Mouse (Mus musculus) lung, embryonic 16.5 days (tissue): ENCODE measurements around the gene Muc3a. TPM values are rescaled to one million over a fixed set of nuclear protein-coding genes. Genes with fewer than 3 reads are reported as not detected.

Experiments
- ATAC-seq: fragments of 200-750 bp; cut with Nextera tagmentation; 2 replicates; pipeline ENCODE4 v1.8.0; 2017; ENCODE audit warnings: low read depth, mild to moderate bottlenecking, moderate library complexity
- H3K27ac ChIP-seq: fragments of 300-500 bp; sonication (generic); 2 replicates; pipeline ENCODE4 v1.5.1; 2014; ENCODE audit warnings: mild to moderate bottlenecking, control low read depth, low read length
- H3K27me3 ChIP-seq: fragments of 300-500 bp; sonication (generic); 2 replicates; pipeline ENCODE4 v1.6.1; 2014; ENCODE audit warnings: low read depth, low read length, mixed read lengths; ENCODE audit not compliant: control insufficient read depth, insufficient read depth
- H3K36me3 ChIP-seq: fragments of 300-500 bp; sonication (generic); 2 replicates; pipeline ENCODE4 v1.6.1; 2014; ENCODE audit warnings: low read length; ENCODE audit not compliant: control insufficient read depth, insufficient read depth
- H3K4me1 ChIP-seq: fragments of 300-500 bp; sonication (generic); replicated peaks from 2 replicates; pipeline ENCODE4 v1.6.1; 2014; ENCODE audit warnings: low read length, mixed read lengths; ENCODE audit not compliant: control insufficient read depth, insufficient read depth
- H3K4me2 ChIP-seq: fragments of 300-500 bp; sonication (generic); 2 replicates; pipeline ENCODE4 v1.6.1; 2014; ENCODE audit warnings: low read depth, low read length, control low read depth
- H3K4me3 ChIP-seq: fragments of 300-500 bp; sonication (generic); 2 replicates; pipeline ENCODE4 v1.5.1; 2014; ENCODE audit warnings: mild to moderate bottlenecking, low read length, control low read depth
- H3K9ac ChIP-seq: fragments of 300-500 bp; sonication (generic); 2 replicates; pipeline ENCODE4 v1.6.1; 2014; ENCODE audit warnings: low read length, control low read depth
- H3K9me3 ChIP-seq: fragments of 300-500 bp; sonication (generic); 2 replicates; pipeline ENCODE4 v1.6.1; 2016; ENCODE audit warnings: low read length; ENCODE audit not compliant: control insufficient read depth
- WGBS: fragments of 180-500 bp; shearing (Covaris S2); extraction: QIAGEN DNeasy Blood & Tissue Kit; methylation state at CpG from one replicate; pipeline ENCODE4 v1.1.7; 2014; 5-methylcytosine and 5-hydroxymethylcytosine counted together
- polyA plus RNA-seq: library from polyadenylated mRNA; unstranded; fragments of >200 nt; fragmentation: Nextera tagmentation; extraction: Ambion mirVana; gene quantifications from 2 replicates; pipeline ENCODE4 v1.2.1, GENCODE M21; 2015

Gene Muc3a
- 0.11 TPM in 1 of 2 replicates, not detected in the other for polyA plus RNA-seq

- ATAC-seq: no peak
- Histone ChIP-seq H3K36me3 (no peaks in the 10 kb centered on the region), H3K27me3 (no peaks in the 10 kb centered on the region), H3K4me1 (no peaks in the 10 kb centered on the region), H3K4me3 (no peak within 1 kb of the TSS), H3K9me3 (no peaks in the 10 kb centered on the region), H3K27ac (no peak within 1 kb of the TSS), H3K4me2 (no peak within 1 kb of the TSS), H3K9ac (no peak within 1 kb of the TSS)
- 44% methylated on average over 2 of the region's 2 CpGs for WGBS
These were observed at the start of gene Muc3a for GRCm38 (mm10) chr5:137212289-137212688. TSS of gene Muc3a (minus strand) at chr5:137212389.

- 14% methylated on average over 17 of the region's 17 CpGs for WGBS
- Histone ChIP-seq H3K36me3 (no peaks in the 10 kb centered on the region), H3K4me1 (no peaks in the 10 kb centered on the region), H3K27ac (no peak overlapping the region), H3K27me3 (no peaks in the 10 kb centered on the region), H3K4me3 (no peak overlapping the region), H3K9me3 (no peaks in the 10 kb centered on the region), H3K4me2 (no peak overlapping the region), H3K9ac (no peak overlapping the region)
- no peak for ATAC-seq
These were observed 917 bp downstream of the Muc3a start for GRCm38 (mm10) chr5:137211114-137211829.

GRCm38 (mm10) chr5:137210689-137211088, 1.5 kb downstream of the Muc3a start:
- no peak overlapping the region for H3K4me3 ChIP-seq
- no peak for ATAC-seq
- no peaks in the 10 kb centered on the region for H3K4me1 ChIP-seq
- H3K27me3 ChIP-seq: no peaks in the 10 kb centered on the region
- no peaks in the 10 kb centered on the region for H3K36me3 ChIP-seq
- no peak overlapping the region for H3K27ac ChIP-seq
- WGBS: 55% methylated on average over 8 of the region's 8 CpGs
- H3K9me3 ChIP-seq: no peaks in the 10 kb centered on the region
- no peak overlapping the region for H3K9ac ChIP-seq
- H3K4me2 ChIP-seq: no peak overlapping the region

DNA sequence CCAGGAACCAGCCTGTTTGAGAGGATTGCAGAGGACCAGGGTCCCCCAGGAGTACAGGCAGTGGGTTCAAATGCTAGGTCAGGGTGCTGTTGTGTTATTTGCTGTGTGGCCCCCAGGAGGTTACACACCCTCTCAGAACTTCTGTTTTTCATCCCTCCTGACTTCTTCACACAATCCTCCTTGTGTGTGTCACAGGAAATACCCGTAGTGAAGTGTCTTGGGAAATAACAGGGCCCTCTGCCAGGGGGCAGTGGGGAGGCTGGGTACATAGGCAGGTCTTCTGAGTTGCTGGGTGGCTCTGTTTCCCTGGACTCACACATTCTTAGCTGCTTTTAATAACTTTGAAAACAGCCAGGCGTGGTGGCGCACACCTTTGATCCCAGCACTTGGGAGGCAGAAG, 6.9 kb downstream of the Muc3a start:
- 69% methylated on average over 3 of the region's 3 CpGs for WGBS
- no peaks in the 10 kb centered on the region for H3K9me3 ChIP-seq
- ATAC-seq: no peak
- no peaks in the 10 kb centered on the region for H3K36me3 ChIP-seq
- no peaks in the 10 kb centered on the region for H3K27me3 ChIP-seq
- no peak overlapping the region for H3K4me3 ChIP-seq
- no peak overlapping the region for H3K27ac ChIP-seq
- no peak overlapping the region for H3K4me2 ChIP-seq
- H3K4me1 ChIP-seq: no peaks in the 10 kb centered on the region
- H3K9ac ChIP-seq: no peak overlapping the region

GRCm38 (mm10) chr5:137194488-137195120, 17.6 kb downstream of the Muc3a start:
- Histone ChIP-seq H3K9ac (no peak overlapping the region), H3K4me3 (no peak overlapping the region), H3K27ac (no peak overlapping the region), H3K9me3 (no peaks in the 10 kb centered on the region), H3K4me2 (no peak overlapping the region), H3K27me3 (0 out of 2 replicates have a peak, but pooled peaks cover under 1% of the 10 kb centered on the region), H3K36me3 (no peaks in the 10 kb centered on the region), H3K4me1 (no peaks in the 10 kb centered on the region)
- no peak for ATAC-seq
- 44% methylated on average over 8 of the region's 8 CpGs for WGBS

DNA sequence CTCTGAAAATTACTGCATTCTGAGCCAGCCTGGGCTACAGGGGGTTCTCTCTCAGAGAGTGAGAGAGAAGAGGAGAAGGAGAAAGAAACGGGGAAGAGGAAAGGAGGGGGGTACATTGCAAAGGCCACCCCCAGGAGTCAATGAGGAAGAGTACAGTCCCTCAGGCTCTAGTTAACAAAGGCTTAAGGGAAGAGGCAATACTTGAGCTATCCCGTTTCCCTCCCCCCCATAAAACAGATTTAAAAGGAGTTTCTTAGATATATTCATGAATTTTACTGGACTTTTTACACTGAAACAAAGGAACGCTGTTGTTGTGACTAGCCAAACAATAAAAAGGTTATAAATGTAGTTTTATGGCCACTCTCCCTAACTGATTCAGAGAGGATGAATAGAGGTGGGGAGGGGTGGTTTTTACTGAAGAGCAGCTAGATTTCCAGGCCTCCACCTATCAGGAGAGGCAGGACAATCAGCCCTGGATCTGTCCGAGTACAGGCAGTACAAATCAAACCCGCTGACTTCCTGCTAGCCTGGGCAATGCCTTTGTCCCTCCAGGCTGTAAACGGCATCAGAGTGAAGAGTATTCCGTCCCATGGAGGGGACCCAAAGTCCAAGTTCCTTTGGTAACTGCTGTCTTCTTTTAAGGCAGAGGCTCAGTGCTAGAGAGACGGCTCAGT, 18.8 kb downstream of the Muc3a start:
- no peak overlapping the region for H3K4me2 ChIP-seq
- no peak for ATAC-seq
- H3K27me3 ChIP-seq: 0 out of 2 replicates have a peak, but pooled peaks cover 3% of the 10 kb centered on the region
- H3K4me3 ChIP-seq: no peak overlapping the region
- H3K4me1 ChIP-seq: no peaks in the 10 kb centered on the region
- H3K9ac ChIP-seq: no peak overlapping the region
- no peak overlapping the region for H3K27ac ChIP-seq
- no peaks in the 10 kb centered on the region for H3K9me3 ChIP-seq
- no peaks in the 10 kb centered on the region for H3K36me3 ChIP-seq
- WGBS: 65% methylated on average over 8 of the region's 8 CpGs

DNA sequence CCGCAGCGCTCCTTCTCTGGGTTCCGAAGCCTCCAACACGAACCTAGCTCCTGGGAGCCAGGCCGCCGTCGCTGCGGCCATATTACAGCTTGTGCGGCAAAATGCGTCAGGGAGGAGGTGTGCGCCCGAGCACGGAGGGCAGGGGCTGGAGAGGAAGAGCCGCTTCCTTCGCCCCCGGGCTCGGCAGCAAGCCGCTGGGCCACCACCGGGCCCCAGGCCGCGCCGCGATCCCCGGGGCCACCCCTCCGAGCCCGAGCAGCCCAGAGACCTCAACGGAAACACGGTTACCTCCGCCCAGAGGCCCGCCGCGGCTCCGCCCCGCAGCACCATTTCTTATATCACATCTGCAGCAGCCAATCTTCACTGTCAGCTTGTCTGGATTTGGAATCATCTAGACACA, 22.9 kb downstream of the Muc3a start:
- 1% methylated on average over 34 of the region's 34 CpGs for WGBS
- peak; percentile 5; the same call in 1 of the 2 replicates for ATAC-seq
- H3K36me3 ChIP-seq: no peaks in the 10 kb centered on the region
- H3K9me3 ChIP-seq: no peaks in the 10 kb centered on the region
- 0 out of 2 replicates have a peak, but pooled peaks cover 3% of the 10 kb centered on the region for H3K27me3 ChIP-seq
- H3K9ac ChIP-seq: peak overlapping the region; percentile 66
- peak overlapping the region; percentile 51 for H3K4me3 ChIP-seq
- no peaks in the 10 kb centered on the region for H3K4me1 ChIP-seq
- H3K27ac ChIP-seq: no peak overlapping the region
- peak overlapping the region; percentile 73 for H3K4me2 ChIP-seq

DNA sequence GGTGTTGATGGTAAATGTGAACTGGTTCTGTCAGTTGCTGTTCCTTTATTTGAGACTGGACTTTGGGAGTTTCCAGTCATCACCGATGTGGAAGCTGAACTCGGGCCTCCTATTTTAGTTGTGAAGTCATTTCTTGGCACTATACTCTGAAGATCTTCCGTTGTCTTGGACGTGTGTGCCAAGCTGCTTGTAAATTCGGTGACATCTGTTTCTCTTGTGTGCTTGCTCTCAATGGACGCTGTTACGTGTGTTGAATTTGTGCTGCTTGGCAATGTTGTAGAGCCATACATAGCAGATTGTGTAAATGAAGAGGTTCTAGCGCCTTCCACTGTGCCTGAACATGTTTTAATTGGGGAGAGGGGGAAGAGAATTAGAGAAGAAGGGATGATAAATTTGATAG, 26.8 kb downstream of the Muc3a start:
- Histone ChIP-seq H3K27me3 (0 out of 2 replicates have a peak, but pooled peaks cover 3% of the 10 kb centered on the region), H3K4me2 (no peak overlapping the region), H3K9ac (no peak overlapping the region), H3K4me3 (no peak overlapping the region), H3K27ac (no peak overlapping the region), H3K9me3 (no peaks in the 10 kb centered on the region), H3K36me3 (no peaks in the 10 kb centered on the region), H3K4me1 (no peaks in the 10 kb centered on the region)
- no peak for ATAC-seq
- WGBS: 67% methylated on average over 8 of the region's 8 CpGs

GRCm38 (mm10) chr5:137179646-137180374, 32.4 kb downstream of the Muc3a start:
- Histone ChIP-seq H3K4me3 (no peak overlapping the region), H3K9me3 (no peaks in the 10 kb centered on the region), H3K27ac (no peak overlapping the region), H3K27me3 (no peaks in the 10 kb centered on the region), H3K4me2 (no peak overlapping the region), H3K36me3 (no peaks in the 10 kb centered on the region), H3K9ac (no peak overlapping the region), H3K4me1 (no peaks in the 10 kb centered on the region)
- ATAC-seq: no peak
- 66% methylated on average over 8 of the region's 8 CpGs for WGBS
